Comparison of ENCODE assay signal across 20 mouse cellular contexts in genomic region chr3:145491326-145491725, GRCm38 (mm10).
DNase-seq lines count a peak whose midpoint lies in the region; ATAC-seq and TF ChIP-seq lines count a peak whose summit lies in the region.
"Had no signal": no experiment of that assay in that cellular context is flagged by ENCODE, and none has a peak within 500 bp of the region (broad histone marks: within the 10 kb centered on the region; RNA-seq: fewer than 3 reads in every experiment).

No protein-coding gene starts in this region.

- H3K4me2 ChIP-seq in kidney, postnatal 0 days (ENCODE audit: low read length): no peak overlapping the region
- H3K4me2 ChIP-seq: embryonic facial prominence, embryonic 12.5 days; forebrain, embryonic 12.5 days; heart, embryonic 12.5 days; hindbrain, embryonic 14.5 days had no signal

- H3K9me3 ChIP-seq in kidney, postnatal 0 days (replicated peaks; ENCODE audit: low read length): no peaks in the 10 kb centered on the region
- H3K9me3 ChIP-seq: embryonic facial prominence, embryonic 12.5 days; forebrain, embryonic 12.5 days; heart, embryonic 12.5 days; hindbrain, embryonic 10.5 days had no signal

- 0 out of 2 replicates have a peak, but pooled peaks have one; percentile 49 for ATAC-seq in kidney, postnatal 0 days (replicated peaks; ENCODE audit: low FRiP score, low read depth)
- ATAC-seq: forebrain, embryonic 16.5 days had no signal

- no peak overlapping the region for H3K9ac ChIP-seq in kidney, postnatal 0 days (ENCODE audit: low read depth, low read length)
- H3K9ac ChIP-seq: embryonic facial prominence, embryonic 12.5 days; forebrain, embryonic 12.5 days; heart, embryonic 12.5 days; hindbrain, embryonic 14.5 days had no signal

- H3K4me1 ChIP-seq in kidney, postnatal 0 days (replicated peaks; ENCODE audit: insufficient read depth, low read length): no peaks in the 10 kb centered on the region
- H3K4me1 ChIP-seq: forebrain, embryonic 12.5 days; heart, embryonic 12.5 days; hindbrain, embryonic 10.5 days had no signal

- peak; percentile 37 for DNase-seq in kidney, adult 11 months
- DNase-seq in kidney, adult 18-20 months: no peak
- peak; percentile 12 for DNase-seq in kidney, postnatal 0 days (ENCODE audit: low spot score)
- no peak for DNase-seq in kidney, postnatal 4 days
- DNase-seq in kidney, postnatal 36 days: peak; percentile 20 to 63
- no peak for DNase-seq in right cerebral cortex, postnatal 10 days (ENCODE audit: low spot score in 2 of 2)
- DNase-seq: adrenal gland, adult 2 months; adrenal gland, postnatal 25 days; cerebellum, adult 11 months; cerebellum, adult 8-10 months; cerebellum, postnatal 14 days; embryo, embryonic 11 days; gastrocnemius, postnatal 25 days had no signal

- TF ChIP-seq CTCF in kidney, postnatal 0 days (IDR thresholded peaks at IDR 0.05; ENCODE audit: low read depth): no peak

- no peaks in the 10 kb centered on the region for H3K36me3 ChIP-seq in kidney, postnatal 0 days (ENCODE audit: insufficient read depth, low read length)
- H3K36me3 ChIP-seq: embryonic facial prominence, embryonic 12.5 days; forebrain, embryonic 12.5 days; heart, embryonic 12.5 days; hindbrain, embryonic 10.5 days had no signal

- no peak overlapping the region for H3K4me3 ChIP-seq in kidney, postnatal 0 days (replicated peaks; ENCODE audit: low read depth, low read length)
- H3K4me3 ChIP-seq: embryonic facial prominence, embryonic 12.5 days; forebrain, embryonic 12.5 days; heart, embryonic 12.5 days; hindbrain, embryonic 10.5 days had no signal

- no peaks in the 10 kb centered on the region for H3K27me3 ChIP-seq in kidney, postnatal 0 days (ENCODE audit: insufficient read depth, low read length)
- H3K27me3 ChIP-seq: CH12.LX; embryonic facial prominence, embryonic 12.5 days; forebrain, embryonic 12.5 days; heart, embryonic 12.5 days had no signal

- no peak overlapping the region for H3K27ac ChIP-seq in kidney, postnatal 0 days
- H3K27ac ChIP-seq: embryonic facial prominence, embryonic 12.5 days; forebrain, embryonic 12.5 days; hindbrain, embryonic 10.5 days; hindbrain, embryonic 14.5 days had no signal

- WGBS in kidney, postnatal 0 days: 58% methylated on average over 3 of the region's 3 CpGs

Comparison
In these comparisons a context has a peak if more than half of its experiments do, and no peak if none do; other contexts are left out.
1. DNase-seq: peak in kidney, adult 11 months (single experiment), kidney, postnatal 0 days (single experiment) and kidney, postnatal 36 days (2 of 2); none in kidney, adult 18-20 months (single experiment), kidney, postnatal 4 days (0 of 2) and right cerebral cortex, postnatal 10 days (0 of 2).